Mouse (Mus musculus) cerebellum, postnatal 4 days (tissue): Measurements from ENCODE around the gene Grid1.

Experiments
- DNase-seq, 2 experiments: peaks; one replicate each; pipeline ENCODE4 v3.0.0; 2022; ENCODE audit warnings: low spot score in 2 of 2, mixed read lengths in 1 of 2

The Grid1 gene

GRCm38 (mm10) chr14:34908804-34909203, 88.9 kb downstream of the Grid1 start:
- DNase-seq: no peak

DNA sequence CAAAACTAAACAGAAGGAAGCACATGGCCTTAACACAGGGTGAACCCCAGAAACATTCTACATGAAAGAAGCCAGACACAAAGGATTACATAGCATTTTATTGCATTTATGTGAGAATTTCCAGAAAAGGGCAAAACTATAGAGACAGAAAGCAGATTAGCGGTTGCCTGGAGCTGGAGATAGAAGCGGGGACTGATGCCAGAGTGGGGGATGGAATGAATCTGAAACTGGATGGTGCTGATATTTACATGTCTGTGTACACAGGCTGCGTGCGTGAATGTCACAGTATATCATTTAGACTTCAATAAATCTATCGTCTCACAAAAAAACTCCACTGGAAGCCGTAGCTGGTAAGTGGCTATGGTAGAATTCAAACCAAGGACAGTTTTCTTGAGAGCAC, 96.4 kb downstream of the Grid1 start:
- no peak for DNase-seq

DNA sequence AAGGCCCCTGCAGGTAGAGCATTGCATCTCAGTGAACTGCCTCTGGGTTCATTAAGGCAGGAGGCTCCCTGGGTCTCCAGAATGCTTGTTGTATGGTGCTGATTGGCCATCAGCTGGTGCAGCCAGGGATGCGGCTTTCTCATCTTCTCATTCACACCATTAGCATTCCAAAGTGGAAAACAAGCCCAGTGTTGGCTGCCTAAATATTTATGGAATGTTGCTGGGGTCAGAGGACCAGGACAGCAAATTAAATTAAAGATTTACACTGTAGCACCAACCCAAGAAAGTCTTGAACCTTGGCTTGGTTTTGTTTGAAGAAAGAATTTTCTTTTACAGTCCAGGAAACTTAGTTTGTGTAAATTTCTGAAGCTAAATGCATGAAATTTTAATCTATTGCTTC, 97.2 kb downstream of the Grid1 start:
- no peak for DNase-seq

DNA sequence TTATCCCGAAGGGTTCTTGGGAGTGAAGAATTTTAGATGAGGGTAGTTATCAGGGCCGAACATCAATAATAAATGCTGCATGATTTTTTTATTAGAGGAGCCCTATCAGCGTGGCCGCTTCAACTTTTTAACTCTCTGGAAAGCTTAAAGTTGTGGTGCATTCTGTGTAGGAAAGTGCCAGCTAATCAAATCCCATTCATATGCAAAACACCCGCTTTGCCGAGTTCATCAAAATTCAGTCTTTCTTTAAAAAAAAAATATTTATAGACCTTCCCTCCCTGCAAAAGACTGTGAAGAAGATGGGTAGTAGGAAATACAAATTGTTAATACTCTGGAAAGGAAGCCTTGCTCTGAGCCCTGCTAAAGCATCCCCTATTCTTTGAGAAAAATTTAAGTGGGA, 99.3 kb downstream of the Grid1 start:
- DNase-seq: no peak

DNA sequence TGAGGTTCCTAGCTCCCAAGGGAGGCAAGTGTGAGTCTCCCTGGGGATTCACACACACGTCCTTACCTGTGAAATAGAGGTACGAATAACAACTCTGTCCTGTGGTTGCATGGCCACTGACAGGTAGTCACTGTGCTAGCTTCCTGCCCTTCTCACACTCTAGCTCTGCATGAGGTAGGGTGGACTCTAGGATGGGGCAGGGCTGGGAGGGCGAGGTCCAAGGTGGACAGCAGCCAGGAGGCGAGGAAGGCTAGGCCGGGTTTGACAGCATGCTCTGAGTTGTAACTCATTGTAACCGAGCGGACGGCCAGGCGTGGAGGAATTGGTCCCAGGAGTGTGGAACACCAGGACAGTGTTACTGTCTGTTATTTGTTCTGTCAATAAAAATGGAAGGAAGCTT, 101.4 kb downstream of the Grid1 start:
- no peak for DNase-seq

GRCm38 (mm10) chr14:34925021-34925420, 105.1 kb downstream of the Grid1 start:
- no peak for DNase-seq

DNA sequence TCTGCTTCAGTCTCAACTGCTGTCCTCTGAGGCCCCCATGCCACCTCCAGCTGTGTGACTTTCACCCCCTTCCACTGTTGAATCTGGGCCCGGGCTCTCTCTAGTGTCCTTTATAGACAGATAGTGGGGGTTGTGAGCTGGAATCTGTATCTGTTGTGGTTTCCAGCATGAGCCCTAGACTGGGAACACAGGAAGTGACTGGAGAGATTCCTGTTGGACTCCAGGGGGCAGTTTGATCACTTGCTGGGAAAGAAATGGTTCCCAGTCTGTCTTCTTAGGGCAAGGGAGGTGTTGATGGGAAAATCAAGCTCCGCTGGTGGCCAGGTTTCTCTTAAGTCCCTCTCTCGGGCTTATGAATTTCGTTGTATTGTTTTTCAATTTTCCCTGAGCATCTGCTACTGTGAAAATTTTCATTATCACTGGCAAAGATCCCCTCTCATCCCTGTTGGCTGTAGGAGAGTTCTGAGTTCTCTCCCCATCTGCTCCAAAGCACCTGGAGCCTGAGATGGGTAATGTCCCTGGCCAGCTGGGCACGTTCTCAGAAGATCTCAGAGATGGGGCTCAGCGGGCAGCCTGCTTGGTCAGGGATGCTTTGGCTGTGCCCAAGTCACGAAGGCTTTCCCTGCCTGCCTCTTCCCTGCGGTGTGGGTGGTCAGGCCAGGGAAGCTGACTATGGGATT, 110.3 kb downstream of the Grid1 start:
- DNase-seq: no peak

GRCm38 (mm10) chr14:34933197-34933596, 113.3 kb downstream of the Grid1 start:
- no peak for DNase-seq

DNA sequence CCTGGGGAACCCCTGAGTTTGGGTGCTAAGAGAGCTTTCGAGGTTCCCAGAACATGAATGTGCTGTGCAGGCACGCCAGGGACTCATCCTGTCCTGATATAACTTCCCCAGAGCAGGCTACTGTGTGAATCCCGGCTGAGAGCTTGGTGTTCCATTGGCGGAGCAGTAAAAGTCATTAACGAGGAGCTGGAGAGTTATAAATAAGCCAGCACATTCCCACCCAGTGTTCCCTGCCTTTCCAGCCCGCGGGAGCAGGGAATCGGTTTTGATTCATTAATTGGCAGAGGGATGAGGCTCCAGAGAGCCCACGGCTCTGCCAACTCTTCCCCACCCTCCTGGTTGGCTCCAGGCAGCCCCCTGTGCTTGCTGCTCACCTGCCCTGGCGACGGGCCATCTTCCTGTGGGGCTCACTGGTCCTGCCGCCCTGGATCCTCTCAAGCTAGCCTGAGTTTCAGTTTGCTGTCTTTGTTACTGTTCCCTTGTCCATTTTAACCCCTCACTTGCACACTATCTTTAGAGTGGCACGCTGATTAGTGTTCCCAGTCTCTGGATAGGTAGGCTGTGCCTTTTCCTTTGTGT, 116.4 kb downstream of the Grid1 start:
- no peak for DNase-seq

- peak; percentile 18 to 35 for DNase-seq
Observed at GRCm38 (mm10) chr14:34944390-34944979, 124.6 kb downstream of the Grid1 start.

DNA sequence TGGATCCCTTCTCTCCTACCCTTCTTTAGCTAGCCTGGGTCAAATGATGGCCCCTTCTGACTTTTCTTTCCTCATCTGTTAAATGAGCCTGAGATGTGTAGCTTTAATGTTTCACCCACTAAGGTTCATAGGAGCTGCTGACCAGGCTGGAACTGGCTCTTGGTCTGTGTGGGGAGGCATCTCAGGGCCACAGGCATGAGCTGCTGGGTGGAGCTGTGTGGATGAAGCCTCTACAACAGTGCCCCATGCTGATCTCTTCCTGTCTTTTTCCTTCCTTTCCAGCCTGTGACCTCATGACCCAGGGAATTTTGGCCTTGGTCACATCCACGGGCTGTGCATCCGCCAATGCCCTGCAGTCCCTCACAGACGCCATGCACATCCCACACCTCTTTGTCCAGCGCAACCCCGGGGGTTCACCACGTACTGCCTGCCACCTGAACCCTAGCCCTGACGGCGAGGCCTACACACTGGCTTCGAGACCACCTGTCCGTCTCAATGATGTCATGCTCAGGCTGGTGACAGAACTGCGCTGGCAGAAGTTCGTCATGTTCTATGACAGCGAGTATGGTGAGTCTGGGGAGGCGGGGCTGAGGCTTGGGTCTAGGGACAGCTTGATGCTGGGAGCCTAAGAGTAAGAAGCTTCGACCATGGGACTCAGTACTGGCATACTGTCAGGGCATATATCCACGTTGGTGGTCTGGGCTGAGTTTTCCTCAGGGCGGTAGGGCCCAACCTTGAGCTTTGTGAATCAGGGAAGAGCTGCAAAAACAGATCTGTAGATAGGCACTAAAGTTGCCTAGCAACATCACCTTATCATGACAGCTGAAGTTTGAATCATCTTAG, 125.8 kb downstream of the Grid1 start:
- DNase-seq: peak in 1 of 2 experiments; percentile 18

DNA sequence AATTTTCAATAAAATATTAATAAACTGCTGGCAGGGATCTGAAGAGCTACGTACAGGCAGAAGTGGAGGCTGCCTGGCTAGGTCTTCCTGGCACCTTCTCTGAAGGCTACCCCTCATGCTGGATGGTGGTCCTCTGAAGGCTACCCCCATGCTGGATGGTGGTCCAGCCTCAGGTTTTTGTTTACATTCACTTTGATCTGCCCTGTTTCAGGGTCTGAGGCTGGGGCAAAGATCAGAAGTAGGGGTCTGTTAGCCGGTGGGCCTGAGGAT, 126.3 kb downstream of the Grid1 start:
- peak in 1 of 2 experiments; percentile 8 for DNase-seq

DNA sequence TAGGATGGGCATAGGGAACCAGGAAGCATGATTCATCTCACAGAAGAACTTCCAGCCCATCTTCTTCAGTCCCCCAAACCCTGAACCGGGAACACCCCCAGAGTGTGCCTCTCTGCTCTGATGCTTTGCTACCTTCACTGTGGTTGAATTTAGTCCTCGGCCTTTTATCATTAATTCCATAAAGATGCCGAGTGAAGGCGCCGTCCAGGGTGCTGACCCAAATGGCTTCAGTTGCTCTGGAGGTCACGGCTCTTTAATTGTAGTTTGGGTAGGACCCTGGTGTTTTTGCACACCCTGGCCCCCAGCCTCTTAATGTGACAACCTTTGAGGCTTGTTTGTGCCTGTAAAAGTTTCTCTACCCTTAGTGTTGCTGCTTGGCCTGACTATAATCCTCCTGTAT, 128.3 kb downstream of the Grid1 start:
- DNase-seq: no peak

DNA sequence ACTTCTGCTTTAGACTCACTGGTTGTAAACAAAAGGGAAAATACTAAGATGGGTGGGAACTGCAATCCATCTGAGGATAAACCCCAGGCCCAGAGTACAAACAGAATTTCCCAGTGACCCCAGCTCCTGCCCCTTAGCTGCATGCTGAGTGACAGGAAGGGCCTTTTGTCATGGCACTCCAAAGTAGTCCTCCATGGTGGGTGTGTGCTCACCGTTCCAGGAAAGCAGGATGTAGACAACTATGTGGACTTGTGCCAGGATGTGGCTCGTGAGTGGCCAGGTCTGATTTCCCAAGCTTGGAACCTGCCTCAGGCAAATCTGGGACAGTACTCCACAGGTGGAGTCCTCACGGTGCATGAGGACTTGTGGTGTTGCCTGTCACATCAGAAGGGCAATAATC, 132.4 kb downstream of the Grid1 start:
- no peak for DNase-seq

DNA sequence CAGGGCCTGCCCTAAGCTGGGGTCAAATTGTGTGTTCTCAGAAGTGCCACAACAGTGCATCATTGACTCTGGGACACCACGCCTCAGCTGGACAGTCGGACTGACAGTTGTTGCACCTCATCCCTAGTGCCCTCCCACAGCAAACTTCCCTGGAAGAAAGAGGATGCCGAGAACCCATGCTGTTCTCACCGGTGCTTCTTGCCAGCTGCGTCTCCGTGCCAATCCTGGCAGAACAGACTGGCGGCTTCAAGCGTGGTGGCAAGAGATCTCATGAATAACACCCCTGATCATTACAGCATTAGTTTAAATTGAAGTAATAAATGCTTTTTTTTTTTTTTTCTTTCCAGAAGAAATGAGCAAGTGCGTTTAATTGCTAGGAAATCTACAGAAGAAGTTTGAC, 133.7 kb downstream of the Grid1 start:
- DNase-seq: no peak

DNA sequence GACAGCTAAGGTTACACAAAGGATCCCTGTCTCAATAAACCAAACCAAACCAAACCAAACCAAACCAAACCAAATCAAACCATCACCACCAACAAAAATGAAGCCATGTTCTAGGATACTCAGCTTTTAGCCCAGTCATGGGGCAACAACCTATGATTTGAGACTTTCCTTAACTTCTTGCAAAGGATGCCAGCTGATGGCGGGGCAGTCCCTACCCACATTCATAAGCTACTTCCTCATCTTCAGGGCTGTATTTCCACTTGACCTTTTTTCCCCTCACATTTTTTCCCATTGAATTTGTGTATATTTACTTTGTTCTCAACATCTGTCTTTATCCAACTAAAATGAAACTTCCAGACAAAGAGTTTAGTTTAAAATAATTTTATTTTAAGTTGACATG, 135.8 kb downstream of the Grid1 start:
- no peak for DNase-seq

DNA sequence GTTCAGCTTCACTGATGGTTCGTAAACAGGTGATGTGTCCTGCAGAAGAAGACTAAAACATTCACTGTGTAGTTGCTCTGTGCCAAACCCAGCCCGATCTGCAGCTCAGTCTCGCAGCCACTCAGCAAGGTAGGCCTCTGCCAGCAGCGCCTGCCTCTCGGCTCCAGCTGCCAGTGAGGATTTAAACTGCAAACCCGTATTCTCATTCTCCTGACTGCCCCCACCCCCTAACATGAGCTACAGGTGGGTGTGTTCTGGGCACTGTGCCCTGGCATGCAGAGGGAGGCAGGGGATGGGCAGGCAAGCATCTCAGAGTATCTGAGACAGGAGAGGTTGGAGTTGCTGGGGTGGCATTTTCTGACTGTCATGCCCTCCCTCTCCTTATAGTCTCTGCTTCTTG, 140.3 kb downstream of the Grid1 start:
- peak in 1 of 2 experiments; percentile 32 for DNase-seq

DNA sequence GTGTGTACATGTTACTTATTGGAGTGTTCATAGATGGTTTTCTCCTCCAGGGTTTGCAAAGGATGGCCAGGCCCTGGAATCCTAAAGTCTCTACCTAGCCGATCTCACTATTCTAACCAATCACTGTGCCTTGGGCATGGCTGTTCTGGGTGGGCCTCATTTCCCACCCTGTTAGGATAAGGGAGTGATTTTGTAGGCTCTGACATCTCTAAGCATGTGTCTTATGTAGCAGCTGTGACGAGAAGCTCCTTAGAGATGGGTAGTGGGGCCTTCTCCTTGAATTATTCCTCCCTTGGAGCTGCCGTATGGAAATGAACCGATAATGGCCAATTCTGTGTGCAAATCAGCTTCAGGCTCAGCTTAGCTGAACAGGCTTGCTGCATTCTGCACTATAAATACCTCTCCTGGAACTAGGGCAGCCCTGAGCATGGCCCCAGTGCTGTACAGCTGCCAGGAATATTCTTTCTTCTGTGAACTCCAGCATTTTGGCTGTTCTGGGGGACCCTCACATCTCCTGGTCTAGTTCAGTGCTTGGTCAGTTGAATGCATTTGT, 143.8 kb downstream of the Grid1 start:
- DNase-seq: no peak

- no peak for DNase-seq
Observed at GRCm38 (mm10) chr14:34969102-34969819, 149.4 kb downstream of the Grid1 start.

- no peak for DNase-seq
Observed at GRCm38 (mm10) chr14:34972930-34973329, 153.0 kb downstream of the Grid1 start.

- DNase-seq: no peak
Observed at GRCm38 (mm10) chr14:34980756-34981155, 160.8 kb downstream of the Grid1 start.

DNA sequence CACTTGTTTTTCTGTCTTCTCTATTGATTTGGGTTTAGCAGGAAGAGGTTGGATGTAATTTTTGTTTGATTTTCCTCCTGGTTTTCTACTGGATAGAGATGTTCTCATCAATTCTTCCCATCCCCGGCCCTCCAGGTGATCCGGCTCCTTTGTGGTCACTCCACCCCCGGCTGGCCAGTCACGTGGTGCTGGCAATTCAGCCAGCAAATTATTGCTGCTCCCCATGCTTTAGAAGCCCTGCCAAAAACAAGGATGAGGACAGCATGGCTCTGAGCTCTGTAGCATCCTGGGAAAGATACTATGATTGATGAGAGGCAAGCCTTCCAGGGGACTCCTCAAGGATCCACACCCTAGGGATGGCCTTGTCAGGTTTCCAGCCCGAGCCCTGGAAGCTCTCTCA, 169.2 kb downstream of the Grid1 start:
- no peak for DNase-seq
